Mouse (Mus musculus) limb, embryonic 13.5 days (tissue): ENCODE measurements at regions not wholly inside any gene's neighbourhood (a gene's known extent, or its start where the extent isn't known, plus 50 kb on each side); places are given as distances from the start of the nearest gene placed in this dataset.

Experiments
- ATAC-seq: fragments of 200-750 bp; cut with Nextera tagmentation; 2 replicates; pipeline ENCODE4 v1.8.0; 2017; ENCODE audit warnings: low read depth, moderate number of reproducible peaks, moderate TSS enrichment; ENCODE audit not compliant: low FRiP score
- H3K27ac ChIP-seq: fragments of 300-500 bp; sonication (generic); 2 replicates; pipeline ENCODE4 v1.5.1; 2015; ENCODE audit warnings: inconsistent platforms, mild to moderate bottlenecking, moderate library complexity
- H3K27me3 ChIP-seq: fragments of 300-500 bp; sonication (generic); 2 replicates; pipeline ENCODE4 v1.6.1; 2015; ENCODE audit warnings: mild to moderate bottlenecking, inconsistent platforms
- H3K36me3 ChIP-seq: fragments of 300-500 bp; sonication (generic); 2 replicates; pipeline ENCODE4 v1.6.1; 2015; ENCODE audit warnings: inconsistent platforms, mild to moderate bottlenecking, moderate library complexity
- H3K4me1 ChIP-seq: fragments of 300-500 bp; sonication (generic); 2 replicates; pipeline ENCODE4 v1.6.1; 2015; ENCODE audit warnings: inconsistent platforms
- H3K4me2 ChIP-seq: fragments of 300-500 bp; sonication (generic); replicated peaks from 2 replicates; pipeline ENCODE4 v1.6.1; 2015; ENCODE audit warnings: inconsistent platforms, mild to moderate bottlenecking, moderate library complexity
- H3K4me3 ChIP-seq: fragments of 300-500 bp; sonication (generic); 2 replicates; pipeline ENCODE4 v1.5.1; 2015; ENCODE audit warnings: moderate library complexity, mild to moderate bottlenecking, inconsistent platforms
- H3K9ac ChIP-seq: fragments of 300-500 bp; sonication (generic); 2 replicates; pipeline ENCODE4 v1.6.1; 2015; ENCODE audit warnings: mild to moderate bottlenecking, inconsistent platforms
- H3K9me3 ChIP-seq: fragments of 300-500 bp; sonication (generic); 2 replicates; pipeline ENCODE4 v1.6.1; 2016; ENCODE audit warnings: inconsistent platforms
- WGBS: fragments of 180-500 bp; shearing (Covaris S2); methylation state at CpG from one replicate; pipeline ENCODE4 v1.1.7; 2015; 5-methylcytosine and 5-hydroxymethylcytosine counted together

- Histone ChIP-seq H3K9ac (no peak overlapping the region), H3K4me1 (no peaks in the 10 kb centered on the region), H3K4me3 (no peak overlapping the region), H3K4me2 (no peak overlapping the region), H3K27me3 (no peaks in the 10 kb centered on the region), H3K36me3 (no peaks in the 10 kb centered on the region), H3K27ac (no peak overlapping the region), H3K9me3 (no peaks in the 10 kb centered on the region)
- WGBS, result 60% methylated on average over 2 of the region's 2 CpGs
- ATAC-seq, result no peak
Measured at GRCm38 (mm10) chr12:45745697-45746096, 671.2 kb upstream of the Stxbp6 start.

- no peak overlapping the region for H3K27ac ChIP-seq
- no peak overlapping the region for H3K4me3 ChIP-seq
- no peaks in the 10 kb centered on the region for H3K9me3 ChIP-seq
- no peaks in the 10 kb centered on the region for H3K27me3 ChIP-seq
- H3K36me3 ChIP-seq, result no peaks in the 10 kb centered on the region
- no peak overlapping the region for H3K4me2 ChIP-seq
- WGBS, result 88% methylated on average over 2 of the region's 2 CpGs
- H3K4me1 ChIP-seq, result no peaks in the 10 kb centered on the region
- ATAC-seq, result no peak
- H3K9ac ChIP-seq, result no peak overlapping the region
Measured at GRCm38 (mm10) chr12:45744619-45745018, 670.1 kb upstream of the Stxbp6 start.

GRCm38 (mm10) chr12:45733661-45734060 lies 659.2 kb upstream of the Stxbp6 start:
- H3K27me3 ChIP-seq, result no peaks in the 10 kb centered on the region
- H3K4me2 ChIP-seq, result no peak overlapping the region
- no peaks in the 10 kb centered on the region for H3K36me3 ChIP-seq
- H3K4me1 ChIP-seq, result no peaks in the 10 kb centered on the region
- no peak overlapping the region for H3K9ac ChIP-seq
- H3K27ac ChIP-seq, result no peak overlapping the region
- no peaks in the 10 kb centered on the region for H3K9me3 ChIP-seq
- H3K4me3 ChIP-seq, result no peak overlapping the region
- WGBS, result 19% methylated on average over 4 of the region's 4 CpGs
- ATAC-seq, result no peak

- no peaks in the 10 kb centered on the region for H3K27me3 ChIP-seq
- H3K9ac ChIP-seq, result no peak overlapping the region
- 72% methylated on average over 5 of the region's 5 CpGs for WGBS
- H3K4me3 ChIP-seq, result no peak overlapping the region
- ATAC-seq, result no peak
- H3K36me3 ChIP-seq, result no peaks in the 10 kb centered on the region
- no peaks in the 10 kb centered on the region for H3K4me1 ChIP-seq
- no peak overlapping the region for H3K27ac ChIP-seq
- H3K4me2 ChIP-seq, result no peak overlapping the region
- H3K9me3 ChIP-seq, result no peaks in the 10 kb centered on the region
Measured at GRCm38 (mm10) chr12:45724565-45725370, 650.3 kb upstream of the Stxbp6 start.

DNA sequence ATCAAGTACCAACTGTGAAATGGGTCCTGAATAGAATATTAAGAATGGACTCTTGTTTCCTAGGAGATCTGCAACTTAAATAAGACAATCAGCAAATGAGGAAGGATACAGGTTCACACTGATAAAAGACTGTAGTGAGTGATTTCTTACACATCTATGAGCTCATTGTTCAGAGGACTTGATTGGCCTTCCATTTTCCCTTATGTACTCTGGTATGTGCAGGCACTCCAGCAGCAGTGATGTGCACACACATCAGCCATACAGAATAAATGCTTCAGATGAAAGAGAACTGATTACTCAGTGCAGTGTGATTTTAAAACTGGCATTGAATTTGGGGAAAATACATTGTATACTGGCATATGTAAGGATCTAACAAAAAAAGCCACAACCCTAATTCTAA lies 636.8 kb upstream of the Stxbp6 start:
- Histone ChIP-seq H3K4me1 (no peaks in the 10 kb centered on the region), H3K27me3 (no peaks in the 10 kb centered on the region), H3K9ac (no peak overlapping the region), H3K4me2 (no peak overlapping the region), H3K27ac (no peak overlapping the region), H3K9me3 (no peaks in the 10 kb centered on the region), H3K36me3 (no peaks in the 10 kb centered on the region), H3K4me3 (no peak overlapping the region)
- no peak for ATAC-seq

DNA sequence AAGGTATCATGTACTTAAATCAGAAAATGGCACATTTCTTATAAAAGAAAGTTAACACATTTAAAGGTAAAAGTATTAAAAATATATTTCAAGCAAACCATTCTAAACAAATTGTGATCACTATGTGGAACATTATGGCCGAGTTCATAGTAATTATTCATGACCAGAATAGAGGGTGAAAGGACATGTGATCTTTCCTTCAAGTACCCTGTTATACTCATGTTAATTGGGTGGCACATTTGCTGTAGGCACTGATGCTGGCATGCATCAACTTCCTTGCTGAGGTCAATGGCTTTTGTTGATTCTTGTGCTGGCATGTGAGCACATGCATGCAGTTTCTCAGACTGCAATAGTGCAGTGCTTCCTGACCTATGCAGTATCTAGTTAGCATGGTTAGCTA lies 636.3 kb upstream of the Stxbp6 start:
- Histone ChIP-seq H3K27ac (no peak overlapping the region), H3K9me3 (no peaks in the 10 kb centered on the region), H3K4me1 (no peaks in the 10 kb centered on the region), H3K4me2 (no peak overlapping the region), H3K9ac (no peak overlapping the region), H3K4me3 (no peak overlapping the region), H3K27me3 (no peaks in the 10 kb centered on the region), H3K36me3 (no peaks in the 10 kb centered on the region)
- 61% methylated on average over 1 of the region's 1 CpGs for WGBS
- no peak for ATAC-seq

GRCm38 (mm10) chr12:45689291-45689690 lies 614.8 kb upstream of the Stxbp6 start:
- Histone ChIP-seq H3K27ac (no peak overlapping the region), H3K4me2 (no peak overlapping the region), H3K9ac (no peak overlapping the region), H3K36me3 (no peaks in the 10 kb centered on the region), H3K4me1 (no peaks in the 10 kb centered on the region), H3K9me3 (no peaks in the 10 kb centered on the region), H3K27me3 (no peaks in the 10 kb centered on the region), H3K4me3 (no peak overlapping the region)
- ATAC-seq, result no peak
- 86% methylated on average over 1 of the region's 1 CpGs for WGBS

DNA sequence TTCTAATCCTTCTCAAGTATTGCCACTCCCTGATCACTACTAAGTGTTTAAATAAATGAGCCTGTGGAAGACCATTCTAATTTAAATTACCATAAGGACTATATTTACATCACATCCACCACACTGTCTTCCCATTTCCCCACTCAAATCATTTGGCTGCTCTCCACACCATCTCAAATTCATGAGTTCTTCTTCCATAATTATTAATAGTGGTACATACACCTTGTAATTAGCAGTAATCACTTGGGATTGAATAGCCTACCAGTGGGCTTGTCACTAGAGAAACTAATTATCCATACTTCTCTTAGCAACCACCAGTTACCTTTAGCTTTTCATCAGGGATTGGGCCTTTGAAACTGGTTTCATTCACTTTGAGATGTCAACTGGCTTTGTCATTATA lies 612.3 kb upstream of the Stxbp6 start:
- ATAC-seq, result no peak
- no peak overlapping the region for H3K4me2 ChIP-seq
- H3K27me3 ChIP-seq, result no peaks in the 10 kb centered on the region
- H3K4me1 ChIP-seq, result no peaks in the 10 kb centered on the region
- H3K4me3 ChIP-seq, result no peak overlapping the region
- H3K27ac ChIP-seq, result no peak overlapping the region
- H3K9ac ChIP-seq, result no peak overlapping the region
- H3K36me3 ChIP-seq, result no peaks in the 10 kb centered on the region
- H3K9me3 ChIP-seq, result no peaks in the 10 kb centered on the region

- 15% methylated on average over 3 of the region's 3 CpGs for WGBS
- no peak overlapping the region for H3K4me3 ChIP-seq
- H3K4me2 ChIP-seq, result peak overlapping the region; percentile 45
- peaks cover 31% of the 10 kb centered on the region for H3K4me1 ChIP-seq
- ATAC-seq, result 0 out of 2 replicates have a peak, but pooled peaks have one; percentile 12
- H3K36me3 ChIP-seq, result no peaks in the 10 kb centered on the region
- H3K9me3 ChIP-seq, result no peaks in the 10 kb centered on the region
- no peaks in the 10 kb centered on the region for H3K27me3 ChIP-seq
- no peak overlapping the region for H3K9ac ChIP-seq
- peak overlapping the region; percentile 58; the same call in 1 of the 2 replicates for H3K27ac ChIP-seq
Measured at GRCm38 (mm10) chr12:45672361-45672760, 597.9 kb upstream of the Stxbp6 start.

DNA sequence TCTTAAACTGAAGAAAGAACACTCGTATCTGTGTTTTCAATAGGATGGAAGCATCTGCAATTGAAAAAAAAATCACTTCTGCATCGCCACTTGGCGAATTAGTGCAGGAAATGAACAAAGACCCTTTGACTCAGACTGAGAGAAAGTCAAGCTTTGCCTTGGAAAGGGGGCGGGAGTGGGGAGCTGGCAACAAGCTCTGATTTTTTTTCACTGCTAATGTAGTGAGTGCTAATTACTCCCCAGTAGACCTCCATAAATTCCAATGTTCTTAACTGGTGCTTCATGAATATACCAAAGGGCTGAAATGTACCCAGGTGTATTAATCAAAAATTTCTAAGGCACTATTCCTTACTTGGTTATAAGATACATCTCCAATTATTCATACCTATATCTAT lies 597.0 kb upstream of the Stxbp6 start:
- WGBS, result 42% methylated on average over 4 of the region's 4 CpGs
- 0 out of 2 replicates have a peak, but pooled peaks have one; percentile 54 for ATAC-seq

DNA sequence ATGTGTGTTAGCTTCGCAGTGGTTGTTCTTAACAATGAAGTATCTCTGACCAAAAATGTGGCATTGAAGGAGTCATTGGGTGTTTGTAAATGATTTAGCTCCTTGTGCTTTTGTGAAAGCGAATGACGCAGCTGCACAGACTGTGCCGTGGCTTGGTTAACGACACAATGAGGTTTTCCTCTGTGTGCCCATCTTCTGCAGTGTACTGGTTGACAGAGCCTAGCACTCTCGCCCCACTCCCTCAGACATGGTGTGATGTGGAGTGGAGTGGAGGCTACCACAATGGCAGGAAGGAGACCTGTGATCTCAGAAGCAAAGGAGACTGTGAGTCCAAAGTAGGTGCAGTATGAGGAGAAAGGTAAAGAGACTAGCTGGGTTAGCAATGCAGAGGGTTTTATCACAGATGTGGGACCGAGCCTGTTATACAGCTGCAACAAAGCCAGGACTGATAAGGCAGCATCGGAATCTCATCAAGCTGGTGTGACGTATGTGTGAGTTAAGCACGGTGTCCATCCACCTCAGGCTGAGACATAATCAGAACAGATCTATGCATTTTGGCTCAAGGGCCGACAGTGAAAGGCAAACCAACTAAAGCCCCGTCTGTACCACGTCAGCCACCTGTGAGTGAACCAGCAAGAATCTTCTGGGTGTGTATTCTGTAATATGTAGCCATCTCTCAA lies 596.5 kb upstream of the Stxbp6 start:
- peaks cover 31% of the 10 kb centered on the region for H3K4me1 ChIP-seq
- H3K9me3 ChIP-seq, result no peaks in the 10 kb centered on the region
- ATAC-seq, result no peak; the same call in 1 of the 2 replicates
- H3K27me3 ChIP-seq, result no peaks in the 10 kb centered on the region
- WGBS, result 58% methylated on average over 13 of the region's 13 CpGs
- no peak overlapping the region for H3K9ac ChIP-seq
- H3K4me3 ChIP-seq, result no peak overlapping the region
- no peaks in the 10 kb centered on the region for H3K36me3 ChIP-seq
- peak overlapping the region; percentile 64; the same call in 1 of the 2 replicates for H3K27ac ChIP-seq
- H3K4me2 ChIP-seq, result peak overlapping the region; percentile 42

More for the DNA sequence above, 597.0 kb upstream of the Stxbp6 start:
- H3K27me3 ChIP-seq, result no peaks in the 10 kb centered on the region
- H3K4me1 ChIP-seq, result peaks cover 31% of the 10 kb centered on the region
- no peak overlapping the region for H3K9ac ChIP-seq
- no peak overlapping the region for H3K4me3 ChIP-seq
- H3K36me3 ChIP-seq, result no peaks in the 10 kb centered on the region
- peak overlapping the region; percentile 64; the same call in 1 of the 2 replicates for H3K27ac ChIP-seq
- H3K9me3 ChIP-seq, result no peaks in the 10 kb centered on the region
- peak overlapping the region; percentile 45 for H3K4me2 ChIP-seq

DNA sequence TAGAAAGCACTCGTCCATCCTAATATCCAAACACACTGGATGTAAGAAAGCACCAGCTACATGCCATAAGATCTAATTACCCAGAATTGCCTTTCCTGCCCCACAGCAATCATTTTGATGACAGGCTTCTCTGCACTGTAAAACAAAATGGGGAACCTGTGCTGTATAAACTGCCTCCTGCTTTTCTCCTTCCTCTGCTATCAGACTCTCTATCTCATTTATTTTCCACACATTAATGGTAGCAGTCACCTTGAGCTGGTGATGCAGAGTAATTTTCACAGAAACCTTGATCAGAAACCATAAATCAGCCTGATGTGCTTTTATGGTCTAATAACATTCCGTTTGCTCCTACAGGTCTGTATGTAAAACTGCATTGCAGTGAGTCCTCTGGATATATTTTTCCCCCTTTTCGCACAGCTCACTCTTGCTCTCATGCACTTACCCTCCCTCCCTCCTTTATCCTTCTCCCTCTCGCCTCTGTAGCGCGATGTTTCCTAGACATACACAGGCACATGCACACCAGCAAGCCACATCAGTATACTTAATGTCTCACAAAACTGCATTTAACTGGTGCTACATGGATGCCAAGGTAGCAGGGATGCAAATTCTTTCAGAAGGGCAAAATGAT lies 595.9 kb upstream of the Stxbp6 start:
- no peak overlapping the region for H3K9ac ChIP-seq
- H3K4me1 ChIP-seq, result peaks cover 31% of the 10 kb centered on the region
- peak overlapping the region; percentile 42 for H3K4me2 ChIP-seq
- ATAC-seq, result 0 out of 2 replicates have a peak, but pooled peaks have one; percentile 64
- no peaks in the 10 kb centered on the region for H3K36me3 ChIP-seq
- no peaks in the 10 kb centered on the region for H3K9me3 ChIP-seq
- 0 out of 2 replicates have a peak overlapping the region, but pooled peaks have one; percentile 64 for H3K27ac ChIP-seq
- H3K27me3 ChIP-seq, result no peaks in the 10 kb centered on the region
- WGBS, result 29% methylated on average over 6 of the region's 6 CpGs
- no peak overlapping the region for H3K4me3 ChIP-seq
